Mouse (Mus musculus) E14TG2a.4 (cell line): Measurements from ENCODE around the gene Fat3.

Experiments used
- H3K27me3 ChIP-seq: 2 replicates; pipeline ENCODE4 v1.6.1; 2014; ENCODE audit warnings: low read length, control low read depth; ENCODE audit not compliant: insufficient read depth
- H3K36me3 ChIP-seq: 2 replicates; pipeline ENCODE4 v1.6.1; 2014; ENCODE audit warnings: low read length, control low read depth; ENCODE audit not compliant: insufficient read depth
- H3K4me1 ChIP-seq: replicated peaks from 2 replicates; pipeline ENCODE4 v1.6.1; 2014; ENCODE audit warnings: low read depth, low read length, control low read depth
- H3K4me3 ChIP-seq: replicated peaks from 2 replicates; pipeline ENCODE4 v1.5.1; 2014; ENCODE audit warnings: mild to moderate bottlenecking, low read length
- H3K9me3 ChIP-seq: 2 replicates; pipeline ENCODE4 v1.6.1; 2014; ENCODE audit warnings: low read length, control low read depth
- CTCF ChIP-seq: conservative IDR thresholded peaks from 2 replicates; pipeline ENCODE4 v1.5.1; 2014; ENCODE audit warnings: low read length
- NANOG ChIP-seq: IDR thresholded peaks from 2 replicates; pipeline ENCODE4 v1.6.1; 2014; ENCODE audit warnings: borderline replicate concordance, low read length, mixed read lengths
- POU5F1 ChIP-seq: IDR thresholded peaks from 2 replicates; pipeline ENCODE4 v1.6.1; 2014; ENCODE audit warnings: low read length, borderline replicate concordance

Gene Fat3

GRCm38 (mm10) chr9:16132594-16132993, 368.5 kb downstream of the Fat3 start:
- Histone ChIP-seq H3K4me3 (no peak overlapping the region), H3K27me3 (no peaks in the 10 kb centered on the region), H3K36me3 (no peaks in the 10 kb centered on the region), H3K4me1 (no peaks in the 10 kb centered on the region), H3K9me3 (no peaks in the 10 kb centered on the region)
- TF ChIP-seq NANOG = no peak
- no peak for TF ChIP-seq POU5F1
- no peak for TF ChIP-seq CTCF

DNA sequence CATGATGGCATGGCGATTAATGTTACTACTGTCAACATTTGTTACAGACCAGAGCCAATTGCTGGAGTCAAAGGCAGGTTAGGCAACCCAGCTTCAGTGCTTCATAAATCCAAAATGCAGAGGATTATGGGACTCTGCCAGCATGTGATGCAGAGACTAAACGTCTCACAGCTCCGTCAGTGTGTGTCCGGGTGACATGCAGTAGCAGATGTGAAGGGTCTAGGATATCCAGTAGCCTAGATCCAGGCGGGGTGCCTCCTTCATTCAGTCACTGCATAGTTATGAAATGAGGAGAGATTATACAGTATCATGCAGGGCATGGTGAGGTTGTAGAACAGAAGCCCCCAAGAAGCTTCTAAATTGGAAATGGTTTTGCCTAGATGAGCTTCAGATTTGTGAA, 379.3 kb downstream of the Fat3 start:
- Histone ChIP-seq H3K4me3 (no peak overlapping the region), H3K36me3 (no peaks in the 10 kb centered on the region), H3K9me3 (no peaks in the 10 kb centered on the region), H3K4me1 (no peaks in the 10 kb centered on the region), H3K27me3 (no peaks in the 10 kb centered on the region; the same call in 1 of the 2 replicates)
- no peak for TF ChIP-seq POU5F1
- TF ChIP-seq CTCF = no peak
- TF ChIP-seq NANOG = no peak

GRCm38 (mm10) chr9:16114821-16115485, 386.1 kb downstream of the Fat3 start:
- TF ChIP-seq POU5F1 (no peak), CTCF (no peak), NANOG (no peak)

GRCm38 (mm10) chr9:16113936-16114642, 387.0 kb downstream of the Fat3 start:
- H3K36me3 ChIP-seq = no peaks in the 10 kb centered on the region
- TF ChIP-seq CTCF (no peak), POU5F1 (no peak), NANOG (no peak)

More at GRCm38 (mm10) chr9:16114821-16115485, 386.1 kb downstream of the Fat3 start:
- H3K27me3 ChIP-seq = no peaks in the 10 kb centered on the region
- H3K4me1 ChIP-seq = no peaks in the 10 kb centered on the region
- H3K4me3 ChIP-seq = no peak overlapping the region
- H3K36me3 ChIP-seq = no peaks in the 10 kb centered on the region
- no peaks in the 10 kb centered on the region for H3K9me3 ChIP-seq

DNA sequence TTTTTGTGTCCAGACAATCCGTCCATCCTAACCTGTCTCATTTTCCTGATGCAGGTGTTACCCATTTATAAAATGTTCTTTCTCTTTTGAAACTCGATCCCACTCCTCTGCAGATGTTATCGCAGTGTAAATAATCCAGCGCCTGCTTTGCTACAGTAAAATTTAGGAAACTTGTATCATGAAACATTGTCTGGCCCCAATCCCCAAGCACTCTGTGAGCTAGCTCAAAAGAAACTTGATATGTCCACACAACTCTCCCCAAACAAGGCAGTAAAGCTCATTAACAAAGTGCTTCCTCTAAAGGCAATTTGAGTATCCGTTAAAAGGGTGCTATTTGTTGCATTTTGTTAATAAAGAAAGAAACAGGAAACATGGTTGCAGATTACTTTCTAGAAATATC, 393.2 kb downstream of the Fat3 start:
- Histone ChIP-seq H3K36me3 (no peaks in the 10 kb centered on the region), H3K27me3 (no peaks in the 10 kb centered on the region), H3K4me3 (no peak overlapping the region), H3K9me3 (no peaks in the 10 kb centered on the region), H3K4me1 (no peaks in the 10 kb centered on the region)
- TF ChIP-seq POU5F1 (no peak), NANOG (no peak), CTCF (no peak)

More at GRCm38 (mm10) chr9:16113936-16114642, 387.0 kb downstream of the Fat3 start:
- no peaks in the 10 kb centered on the region for H3K9me3 ChIP-seq
- H3K27me3 ChIP-seq = no peaks in the 10 kb centered on the region
- no peaks in the 10 kb centered on the region for H3K4me1 ChIP-seq
- H3K4me3 ChIP-seq = no peak overlapping the region

- Histone ChIP-seq H3K9me3 (no peaks in the 10 kb centered on the region), H3K4me3 (no peak overlapping the region)
These were observed 393.7 kb downstream of the Fat3 start for GRCm38 (mm10) chr9:16107386-16107785.

GRCm38 (mm10) chr9:16098553-16098952, 402.5 kb downstream of the Fat3 start:
- Histone ChIP-seq H3K9me3 (no peaks in the 10 kb centered on the region), H3K4me3 (no peak overlapping the region), H3K27me3 (no peaks in the 10 kb centered on the region), H3K36me3 (no peaks in the 10 kb centered on the region), H3K4me1 (no peaks in the 10 kb centered on the region)
- no peak for TF ChIP-seq POU5F1
- TF ChIP-seq NANOG = no peak
- TF ChIP-seq CTCF = no peak

More at GRCm38 (mm10) chr9:16107386-16107785, 393.7 kb downstream of the Fat3 start:
- Histone ChIP-seq H3K27me3 (no peaks in the 10 kb centered on the region), H3K4me1 (no peaks in the 10 kb centered on the region), H3K36me3 (no peaks in the 10 kb centered on the region)
- TF ChIP-seq NANOG = no peak

GRCm38 (mm10) chr9:16093047-16093668, 407.9 kb downstream of the Fat3 start:
- Histone ChIP-seq H3K9me3 (no peaks in the 10 kb centered on the region), H3K4me3 (no peak overlapping the region), H3K36me3 (no peaks in the 10 kb centered on the region), H3K4me1 (no peaks in the 10 kb centered on the region), H3K27me3 (no peaks in the 10 kb centered on the region)
- TF ChIP-seq NANOG = no peak
- no peak for TF ChIP-seq CTCF
- TF ChIP-seq POU5F1 = no peak
